Mouse (Mus musculus) midbrain, embryonic 14.5 days (tissue): ENCODE results near the gene Baiap2l1. TPM values are rescaled to one million over a fixed set of nuclear protein-coding genes. Genes with fewer than 3 reads are reported as not detected.
A peak's percentile ranks its signal among the peaks of the same experiment; 100 is the strongest.

Experiments
- ATAC-seq: fragments of 200-750 bp; cut with Nextera tagmentation; 2 replicates; pipeline ENCODE4 v1.8.0; 2017; ENCODE audit warnings: moderate number of reproducible peaks, moderate library complexity; ENCODE audit not compliant: low FRiP score, low TSS enrichment
- DNase-seq: peaks from one replicate; pipeline ENCODE4 v3.0.0-alpha.2; 2015
- H3K27ac ChIP-seq: fragments of 300-500 bp; sonication (generic); replicated peaks from 2 replicates; pipeline ENCODE4 v1.5.1; 2014; ENCODE audit warnings: mild to moderate bottlenecking, low read depth, low read length, moderate library complexity
- H3K27me3 ChIP-seq: fragments of 300-500 bp; sonication (generic); 2 replicates; pipeline ENCODE4 v1.6.1; 2014; ENCODE audit warnings: low read length, control low read depth, mixed read lengths; ENCODE audit not compliant: control insufficient read depth, insufficient read depth
- H3K36me3 ChIP-seq: fragments of 300-500 bp; sonication (generic); 2 replicates; pipeline ENCODE4 v1.6.1; 2014; ENCODE audit warnings: low read length, control low read depth; ENCODE audit not compliant: control insufficient read depth, insufficient read depth
- H3K4me1 ChIP-seq: fragments of 300-500 bp; sonication (generic); 2 replicates; pipeline ENCODE4 v1.6.1; 2014; ENCODE audit warnings: mild to moderate bottlenecking, antibody characterized with exemption, low read length, control low read depth; ENCODE audit not compliant: control insufficient read depth, insufficient read depth
- H3K4me2 ChIP-seq: fragments of 300-500 bp; sonication (generic); 2 replicates; pipeline ENCODE4 v1.6.1; 2014; ENCODE audit warnings: mild to moderate bottlenecking, low read length, moderate library complexity
- H3K4me3 ChIP-seq: fragments of 300-500 bp; sonication (generic); replicated peaks from 2 replicates; pipeline ENCODE4 v1.5.1; 2014; ENCODE audit warnings: low read depth, low read length
- H3K9ac ChIP-seq: fragments of 300-500 bp; sonication (generic); replicated peaks from 2 replicates; pipeline ENCODE4 v1.6.1; 2014; ENCODE audit warnings: mild to moderate bottlenecking, low read length, moderate library complexity
- H3K9me3 ChIP-seq: fragments of 300-500 bp; sonication (generic); 2 replicates; pipeline ENCODE4 v1.6.1; 2016; ENCODE audit warnings: low read length, control low read depth, mixed read lengths; ENCODE audit not compliant: control insufficient read depth
- WGBS: fragments of 180-500 bp; shearing (Covaris S2); extraction: QIAGEN DNeasy Blood & Tissue Kit; methylation state at CpG from one replicate; pipeline ENCODE4 v1.1.7; 2014; 5-methylcytosine and 5-hydroxymethylcytosine counted together
- polyA plus RNA-seq: library from polyadenylated mRNA; unstranded; fragments of >200 nt; fragmentation: Nextera tagmentation; extraction: Ambion mirVana; gene quantifications from 2 replicates; pipeline ENCODE4 v1.2.1, GENCODE M21; 2014

The Baiap2l1 gene
- polyA plus RNA-seq, 1 experiment from 2014 or later: 1.1 TPM

DNA sequence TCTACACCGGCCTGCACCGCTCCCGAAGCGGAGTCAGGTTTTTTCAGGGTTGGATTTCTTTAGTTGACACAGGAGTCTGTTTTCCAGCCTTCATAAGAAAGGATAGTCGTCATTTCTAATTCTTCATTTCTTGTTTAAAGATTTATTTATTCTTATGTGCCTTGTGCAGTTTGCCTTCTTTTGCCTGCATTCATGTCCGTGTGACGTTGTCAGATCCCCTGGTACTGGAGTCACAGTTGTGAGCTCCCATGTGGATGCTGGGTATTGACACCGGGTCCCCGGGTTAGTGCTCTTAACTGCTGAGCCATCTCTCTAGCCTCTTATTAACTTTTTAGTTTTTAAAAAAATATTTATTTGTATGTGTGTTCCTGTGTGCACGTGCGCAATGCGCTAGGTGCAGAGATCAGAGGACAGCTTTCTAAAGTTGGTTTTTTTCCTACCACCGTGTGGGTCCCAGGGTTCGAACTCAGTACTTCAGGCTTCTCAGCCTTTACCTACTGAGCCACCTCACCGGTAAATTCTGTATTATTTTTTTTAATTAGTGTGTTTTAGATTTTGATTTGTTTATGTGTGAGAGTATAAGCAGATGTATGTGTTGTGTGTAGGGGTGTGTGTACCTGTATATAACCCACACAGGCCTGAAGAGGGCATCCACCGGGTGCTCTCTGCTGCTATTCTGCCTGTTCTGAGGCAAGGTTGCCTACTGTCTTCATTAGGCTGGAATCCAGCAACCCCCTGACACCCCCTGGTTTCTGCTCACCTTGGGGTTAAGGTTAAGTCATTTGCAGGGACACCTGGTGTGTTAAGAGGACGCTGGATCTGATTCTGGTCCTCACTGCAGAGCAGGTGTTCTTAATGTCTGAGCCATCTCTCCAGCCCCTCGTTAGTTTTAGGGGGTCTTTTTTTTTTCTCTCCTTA, 133.8 kb downstream of the Baiap2l1 start:
- WGBS: 25% methylated on average over 18 of the region's 18 CpGs
- no peaks in the 10 kb centered on the region for H3K27me3 ChIP-seq
- peak overlapping the region; percentile 79 for H3K4me3 ChIP-seq
- peaks cover 5% of the 10 kb centered on the region; the same call in 1 of the 2 replicates for H3K4me1 ChIP-seq
- DNase-seq: no peak
- H3K9ac ChIP-seq: peak overlapping the region; percentile 73
- peak overlapping the region; percentile 63 for H3K4me2 ChIP-seq
- H3K9me3 ChIP-seq: no peaks in the 10 kb centered on the region
- ATAC-seq: peak; percentile 16; the same call in 1 of the 2 replicates
- no peaks in the 10 kb centered on the region for H3K36me3 ChIP-seq
- H3K27ac ChIP-seq: peak overlapping the region; percentile 83

DNA sequence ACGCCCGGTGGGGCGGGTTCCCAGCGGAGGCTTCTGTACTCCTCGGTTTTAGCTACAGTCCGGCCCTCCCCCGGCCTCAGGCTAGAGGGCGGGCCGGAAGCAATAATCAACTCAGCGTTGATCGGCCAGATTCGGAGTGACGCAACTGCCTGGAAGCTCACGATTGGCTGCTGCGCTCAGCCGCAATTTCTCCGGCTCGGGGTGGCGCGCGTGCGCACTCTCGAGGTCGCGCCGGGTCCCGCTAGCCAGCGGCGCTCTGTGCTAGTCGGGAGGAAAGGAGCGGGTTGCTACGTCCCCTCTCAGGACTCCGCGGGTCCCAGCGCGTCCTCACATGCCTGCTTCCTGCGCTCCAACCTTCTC, 134.4 kb downstream of the Baiap2l1 start, which contains the start of gene Tecpr1:
TSS of gene Tecpr1 (minus strand) at position 113 of the 360 bp plus-strand sequence.
- peak within 1 kb of the TSS; percentile 79 for H3K4me3 ChIP-seq
- peak; percentile 97 for DNase-seq
- H3K4me2 ChIP-seq: peak within 1 kb of the TSS; percentile 63
- peak; percentile 96 for ATAC-seq
- WGBS: under 1% methylated on average over 37 of the region's 37 CpGs
- H3K9me3 ChIP-seq: no peaks in the 10 kb centered on the region
- H3K27me3 ChIP-seq: no peaks in the 10 kb centered on the region
- H3K9ac ChIP-seq: peak within 1 kb of the TSS; percentile 73
- peak within 1 kb of the TSS; percentile 83 for H3K27ac ChIP-seq
- peaks cover 5% of the 10 kb centered on the region; the same call in 1 of the 2 replicates for H3K4me1 ChIP-seq
- no peaks in the 10 kb centered on the region for H3K36me3 ChIP-seq

DNA sequence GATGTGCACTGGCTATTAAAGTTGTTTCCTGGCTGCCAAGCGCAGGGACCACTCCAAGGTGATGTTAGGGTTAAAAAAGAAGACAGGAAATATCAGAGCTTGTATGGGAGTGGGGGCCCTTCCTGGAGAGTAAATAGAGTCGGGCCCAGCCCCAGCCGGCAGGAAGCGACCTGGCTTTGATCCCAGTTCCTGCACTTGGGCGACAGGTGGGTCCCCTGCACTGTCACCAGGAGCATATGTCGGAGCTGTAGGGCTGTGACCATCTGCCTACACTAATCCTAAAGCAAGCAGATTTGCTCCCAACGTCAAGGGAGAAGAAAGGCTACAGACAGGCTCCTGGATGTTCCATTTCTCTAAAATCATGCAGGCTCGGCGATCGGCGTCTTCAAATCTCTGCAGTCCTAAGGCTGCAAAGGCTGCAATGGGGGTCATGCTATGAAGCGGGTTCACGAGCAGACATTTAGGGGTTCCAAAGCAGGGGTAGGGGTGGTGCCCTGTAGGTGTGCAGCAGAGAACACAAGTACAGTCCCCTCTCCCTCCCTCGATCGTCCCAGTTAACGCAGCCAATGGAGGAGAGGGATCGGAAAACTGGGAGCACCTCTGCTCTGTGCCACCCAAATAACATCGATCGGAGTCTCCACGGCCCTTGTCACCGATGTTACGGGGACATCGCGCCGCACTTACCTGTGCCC, 135.0 kb downstream of the Baiap2l1 start:
- ATAC-seq: no peak
- Histone ChIP-seq H3K36me3 (0 out of 2 replicates have a peak, but pooled peaks cover 4% of the 10 kb centered on the region), H3K27me3 (no peaks in the 10 kb centered on the region), H3K27ac (peak overlapping the region; percentile 83), H3K4me3 (peak overlapping the region; percentile 79), H3K9me3 (no peaks in the 10 kb centered on the region), H3K4me2 (peak overlapping the region; percentile 63), H3K9ac (peak overlapping the region; percentile 73), H3K4me1 (peaks cover 5% of the 10 kb centered on the region; the same call in 1 of the 2 replicates)
- no peak for DNase-seq
- WGBS: 3% methylated on average over 25 of the region's 25 CpGs

DNA sequence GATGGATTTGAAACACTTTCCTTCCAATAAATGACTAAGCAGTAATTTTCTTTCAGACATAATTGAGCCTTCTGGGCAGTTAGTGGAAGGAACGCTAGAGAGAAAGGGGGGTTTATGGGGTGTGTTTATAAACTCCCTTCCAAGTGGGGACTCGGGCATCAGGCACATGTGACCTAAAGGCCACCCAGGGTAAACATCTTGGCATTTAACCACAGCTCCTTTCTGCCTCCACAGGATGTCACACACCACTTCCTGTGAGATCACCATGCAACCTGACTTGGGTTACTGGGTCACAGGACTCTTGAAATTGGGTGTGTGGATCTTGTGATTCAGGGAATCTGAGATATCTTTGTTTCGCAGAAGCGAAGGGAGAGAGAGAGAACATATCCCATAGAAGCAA, 136.6 kb downstream of the Baiap2l1 start:
- Histone ChIP-seq H3K36me3 (peaks cover 17% of the 10 kb centered on the region), H3K4me1 (peaks cover 5% of the 10 kb centered on the region; the same call in 1 of the 2 replicates), H3K27me3 (no peaks in the 10 kb centered on the region), H3K9ac (no peak overlapping the region), H3K4me3 (no peak overlapping the region), H3K9me3 (no peaks in the 10 kb centered on the region), H3K4me2 (no peak overlapping the region), H3K27ac (no peak overlapping the region)
- ATAC-seq (no peak), DNase-seq (no peak)
- WGBS: 82% methylated on average over 4 of the region's 4 CpGs

DNA sequence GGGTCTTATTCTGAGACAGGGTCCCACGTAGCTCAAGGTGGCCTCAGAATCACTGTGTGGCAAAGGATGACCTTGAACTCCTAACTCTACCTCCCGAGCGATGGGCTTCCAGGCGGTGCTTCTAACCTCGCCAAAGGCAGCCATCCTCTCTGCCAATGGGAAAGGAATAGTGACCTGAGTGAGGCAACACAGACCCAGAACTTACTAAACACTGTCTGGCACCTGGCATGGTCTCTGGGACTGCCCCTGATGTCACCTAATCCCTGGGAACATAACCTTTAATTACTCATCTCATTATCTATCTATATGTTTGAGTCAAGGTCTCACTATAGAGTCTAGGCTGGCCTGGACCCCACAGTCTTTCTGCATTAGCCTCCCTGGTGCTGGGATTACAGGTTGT, 138.0 kb downstream of the Baiap2l1 start:
- H3K4me1 ChIP-seq: peaks cover 5% of the 10 kb centered on the region; the same call in 1 of the 2 replicates
- peaks cover 30% of the 10 kb centered on the region for H3K36me3 ChIP-seq
- H3K4me2 ChIP-seq: no peak overlapping the region
- H3K4me3 ChIP-seq: no peak overlapping the region
- DNase-seq: no peak
- 92% methylated on average over 5 of the region's 5 CpGs for WGBS
- no peaks in the 10 kb centered on the region for H3K27me3 ChIP-seq
- no peak overlapping the region for H3K9ac ChIP-seq
- no peak overlapping the region for H3K27ac ChIP-seq
- no peak for ATAC-seq
- H3K9me3 ChIP-seq: no peaks in the 10 kb centered on the region

DNA sequence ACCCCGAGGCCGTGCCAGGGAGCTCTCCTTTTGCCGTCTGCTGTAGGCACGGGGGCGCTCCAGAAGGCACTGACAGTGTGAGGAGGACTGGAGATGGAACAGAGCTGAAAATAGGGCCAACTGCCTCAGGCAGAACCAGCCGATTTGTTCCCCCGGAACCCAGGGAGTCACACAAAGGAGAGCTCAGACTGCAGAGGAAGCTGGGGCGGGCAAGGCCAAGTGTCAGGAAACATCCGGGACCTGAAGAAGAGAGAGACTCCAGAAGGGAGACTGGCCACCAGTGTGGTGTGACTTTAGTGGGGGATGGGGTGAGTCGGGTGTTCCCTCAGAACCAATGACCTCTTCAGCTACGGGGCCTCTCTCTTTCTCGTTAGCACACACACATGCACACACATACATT, 138.6 kb downstream of the Baiap2l1 start:
- Histone ChIP-seq H3K27ac (no peak overlapping the region), H3K4me2 (no peak overlapping the region), H3K9ac (no peak overlapping the region), H3K27me3 (no peaks in the 10 kb centered on the region), H3K36me3 (peaks cover 36% of the 10 kb centered on the region), H3K9me3 (no peaks in the 10 kb centered on the region), H3K4me3 (no peak overlapping the region), H3K4me1 (peaks cover 5% of the 10 kb centered on the region; the same call in 1 of the 2 replicates)
- no peak for DNase-seq
- 82% methylated on average over 12 of the region's 12 CpGs for WGBS
- no peak for ATAC-seq

DNA sequence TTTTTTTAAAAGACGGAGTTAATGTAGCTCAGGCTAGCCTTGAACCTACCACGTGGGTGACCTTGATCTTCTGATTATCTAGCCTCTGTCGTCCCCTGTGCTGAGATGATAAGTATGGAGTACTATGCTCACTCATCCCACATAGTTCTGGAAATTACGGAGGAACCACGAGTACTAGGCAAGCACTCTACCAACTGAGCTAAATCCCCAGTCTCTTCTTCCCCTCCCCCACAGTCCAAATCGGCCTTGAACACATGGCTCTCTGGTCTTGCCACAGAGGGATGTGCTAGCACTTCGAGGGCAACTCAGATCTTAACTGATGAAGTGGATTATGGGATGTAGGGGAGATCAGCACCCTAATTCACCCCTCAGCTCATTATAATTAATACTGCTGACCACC, 139.9 kb downstream of the Baiap2l1 start:
- 89% methylated on average over 7 of the region's 7 CpGs for WGBS
- ATAC-seq: no peak

DNA sequence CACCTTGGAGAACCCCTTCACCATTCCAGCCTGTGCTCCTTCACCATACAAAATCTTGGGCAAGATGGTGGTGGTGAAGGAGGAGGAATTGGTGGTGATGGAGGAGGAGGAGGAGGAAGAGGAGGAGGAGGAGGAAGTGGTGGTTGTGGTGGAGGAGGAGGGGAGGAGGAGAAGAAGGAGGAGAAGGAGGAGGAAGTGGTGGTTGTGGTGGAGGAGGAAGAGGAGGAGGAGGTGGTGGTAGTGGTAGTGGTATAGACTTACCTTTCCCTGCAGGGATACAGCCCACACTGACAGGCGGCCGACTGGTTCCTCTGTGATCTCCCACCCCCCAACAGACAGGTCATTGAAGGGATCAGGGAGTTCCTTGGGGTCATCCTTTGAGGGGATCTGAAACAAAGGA, 141.9 kb downstream of the Baiap2l1 start:
- DNase-seq (no peak), ATAC-seq (no peak)
- peaks cover 66% of the 10 kb centered on the region for H3K36me3 ChIP-seq

More for the DNA sequence above, 139.9 kb downstream of the Baiap2l1 start:
- no peak for DNase-seq
- H3K9ac ChIP-seq: no peak overlapping the region
- H3K4me3 ChIP-seq: no peak overlapping the region
- peaks cover 5% of the 10 kb centered on the region; the same call in 1 of the 2 replicates for H3K4me1 ChIP-seq
- H3K9me3 ChIP-seq: no peaks in the 10 kb centered on the region
- H3K27me3 ChIP-seq: no peaks in the 10 kb centered on the region
- H3K4me2 ChIP-seq: no peak overlapping the region
- no peak overlapping the region for H3K27ac ChIP-seq
- H3K36me3 ChIP-seq: peaks cover 49% of the 10 kb centered on the region

More for the DNA sequence above, 141.9 kb downstream of the Baiap2l1 start:
- H3K4me1 ChIP-seq: no peaks in the 10 kb centered on the region
- WGBS: 88% methylated on average over 2 of the region's 2 CpGs
- H3K27ac ChIP-seq: no peak overlapping the region
- no peak overlapping the region for H3K9ac ChIP-seq
- H3K27me3 ChIP-seq: no peaks in the 10 kb centered on the region
- H3K9me3 ChIP-seq: no peaks in the 10 kb centered on the region
- H3K4me3 ChIP-seq: no peak overlapping the region
- no peak overlapping the region for H3K4me2 ChIP-seq
